ENCODE assay signal across 22 mouse cellular contexts in the genomic region with DNA sequence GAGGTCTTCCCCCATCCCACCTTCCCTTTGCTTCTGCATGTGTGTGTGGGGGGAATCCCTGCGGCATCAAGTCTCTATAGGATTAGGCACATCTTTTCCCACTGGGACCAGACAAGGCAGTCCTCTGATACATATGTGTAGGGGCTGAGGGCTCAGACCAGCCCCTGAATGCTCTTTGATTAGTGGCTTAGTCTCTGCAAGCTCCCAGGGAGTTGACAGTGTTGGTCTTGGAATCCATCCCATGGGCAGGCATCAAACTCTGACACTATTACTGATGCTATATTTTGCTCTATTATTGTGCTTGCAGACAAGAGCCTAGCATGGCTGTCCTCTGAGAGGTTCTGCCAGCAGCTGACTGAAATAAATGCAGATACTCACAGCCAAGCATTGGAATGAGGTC.
DNase-seq lines count a peak whose midpoint lies in the region; ATAC-seq and TF ChIP-seq lines count a peak whose summit lies in the region.
"Had no signal": no experiment of that assay in that cellular context is flagged by ENCODE, and none has a peak within 500 bp of the region (broad histone marks: within the 10 kb centered on the region; RNA-seq: fewer than 3 reads in every experiment).

No protein-coding gene starts in this region.

- no peaks in the 10 kb centered on the region for H3K36me3 ChIP-seq in kidney, embryonic 14.5 days (ENCODE audit: control insufficient read depth, insufficient read depth, low read length)
- no peaks in the 10 kb centered on the region for H3K36me3 ChIP-seq in kidney, embryonic 16.5 days (ENCODE audit: insufficient read depth, low read length)
- no peaks in the 10 kb centered on the region for H3K36me3 ChIP-seq in kidney, adult 2 months (ENCODE audit: control insufficient read depth, insufficient read depth, low read length)
- no peaks in the 10 kb centered on the region for H3K36me3 ChIP-seq in lung, embryonic 15.5 days
- H3K36me3 ChIP-seq: embryonic facial prominence, embryonic 13.5 days; embryonic facial prominence, embryonic 15.5 days; forebrain, embryonic 10.5 days; forebrain, embryonic 12.5 days had no signal

- no peak overlapping the region for H3K4me3 ChIP-seq in kidney, embryonic 14.5 days (ENCODE audit: low read length)
- no peak overlapping the region for H3K4me3 ChIP-seq in kidney, embryonic 16.5 days (ENCODE audit: low read length)
- no peak overlapping the region for H3K4me3 ChIP-seq in kidney, adult 2 months (ENCODE audit: insufficient read depth, low read depth, low read length)
- no peak overlapping the region for H3K4me3 ChIP-seq in lung, embryonic 15.5 days
- H3K4me3 ChIP-seq: embryonic facial prominence, embryonic 13.5 days; embryonic facial prominence, embryonic 15.5 days; erythroblast, embryonic 14.5 days; forebrain, embryonic 10.5 days; forebrain, embryonic 12.5 days had no signal

- DNase-seq in kidney, adult 18-20 months: no peak
- no peak for DNase-seq in kidney, adult 2 months
- DNase-seq in lung, postnatal 14 days: no peak
- DNase-seq: adrenal gland, adult 2 months; adrenal gland, postnatal 10 days; adrenal gland, postnatal 25 days; cerebellum, adult 11 months; cerebellum, adult 18-20 months; cerebellum, adult 8-10 months; cerebellum, adult 9-11 months; cerebellum, postnatal 14 days; cerebellum, postnatal 36 days; embryo, embryonic 11 days had no signal

- no peak overlapping the region for H3K9ac ChIP-seq in kidney, embryonic 14.5 days (ENCODE audit: low read depth, low read length)
- no peak overlapping the region for H3K9ac ChIP-seq in kidney, embryonic 16.5 days (replicated peaks; ENCODE audit: low read length)
- H3K9ac ChIP-seq in lung, embryonic 15.5 days: no peak overlapping the region
- H3K9ac ChIP-seq: embryonic facial prominence, embryonic 13.5 days; embryonic facial prominence, embryonic 15.5 days; forebrain, embryonic 12.5 days had no signal

- no peaks in the 10 kb centered on the region for H3K27me3 ChIP-seq in kidney, embryonic 14.5 days (ENCODE audit: control insufficient read depth, insufficient read depth, low read length)
- no peaks in the 10 kb centered on the region for H3K27me3 ChIP-seq in kidney, embryonic 16.5 days (ENCODE audit: insufficient read depth, low read length)
- H3K27me3 ChIP-seq in kidney, adult 2 months (replicated peaks; ENCODE audit: control insufficient read depth, insufficient read depth, low read length): no peaks in the 10 kb centered on the region
- no peaks in the 10 kb centered on the region for H3K27me3 ChIP-seq in lung, embryonic 15.5 days
- H3K27me3 ChIP-seq: embryonic facial prominence, embryonic 13.5 days; embryonic facial prominence, embryonic 15.5 days; forebrain, embryonic 12.5 days had no signal

- peak; percentile 49; the same call in 1 of the 2 replicates for ATAC-seq in kidney, embryonic 14.5 days (ENCODE audit: low FRiP score, low TSS enrichment)
- peak; percentile 59 for ATAC-seq in kidney, embryonic 16.5 days (ENCODE audit: low FRiP score, low TSS enrichment)
- ATAC-seq in lung, embryonic 15.5 days (ENCODE audit: borderline replicate concordance, extremely low read depth, low FRiP score, low TSS enrichment): peak; percentile 46; the same call in 1 of the 2 replicates
- ATAC-seq: forebrain, embryonic 14.5 days had no signal

- TF ChIP-seq CTCF in kidney, adult 2 months (conservative IDR thresholded peaks at IDR 0.05; ENCODE audit: insufficient read depth, insufficient read length, low read depth, low read length): no peak

- H3K27ac ChIP-seq in kidney, embryonic 14.5 days (ENCODE audit: low read depth, low read length): no peak overlapping the region
- no peak overlapping the region for H3K27ac ChIP-seq in kidney, embryonic 16.5 days (ENCODE audit: low read length)
- H3K27ac ChIP-seq in kidney, adult 2 months (ENCODE audit: insufficient read depth, low read depth, low read length): no peak overlapping the region
- H3K27ac ChIP-seq in lung, embryonic 15.5 days: no peak overlapping the region
- H3K27ac ChIP-seq: embryonic facial prominence, embryonic 13.5 days; embryonic facial prominence, embryonic 15.5 days; forebrain, embryonic 10.5 days; forebrain, embryonic 12.5 days had no signal

- WGBS in kidney, embryonic 14.5 days: 57% methylated on average over 1 of the region's 1 CpGs
- 56% methylated on average over 1 of the region's 1 CpGs for WGBS in kidney, embryonic 16.5 days
- 86% methylated on average over 1 of the region's 1 CpGs for WGBS in kidney, adult 2 months
- 85% methylated on average over 1 of the region's 1 CpGs for WGBS in lung, embryonic 15.5 days

- no peaks in the 10 kb centered on the region for H3K9me3 ChIP-seq in kidney, embryonic 14.5 days (ENCODE audit: control insufficient read depth, low read length)
- no peaks in the 10 kb centered on the region for H3K9me3 ChIP-seq in kidney, embryonic 16.5 days (ENCODE audit: low read length)
- H3K9me3 ChIP-seq in lung, embryonic 15.5 days: no peaks in the 10 kb centered on the region
- H3K9me3 ChIP-seq: embryonic facial prominence, embryonic 13.5 days; embryonic facial prominence, embryonic 15.5 days; forebrain, embryonic 10.5 days; forebrain, embryonic 12.5 days had no signal

- no peak for TF ChIP-seq POLR2A in kidney, adult 2 months (IDR thresholded peaks at IDR 0.05; ENCODE audit: low read depth, low read length)

- H3K4me1 ChIP-seq in kidney, embryonic 14.5 days (ENCODE audit: control insufficient read depth, insufficient read depth, low read length): no peaks in the 10 kb centered on the region
- H3K4me1 ChIP-seq in kidney, embryonic 16.5 days (ENCODE audit: insufficient read depth, low read length): no peaks in the 10 kb centered on the region
- H3K4me1 ChIP-seq in kidney, adult 2 months (ENCODE audit: control insufficient read depth, insufficient read depth, low read length): no peaks in the 10 kb centered on the region
- H3K4me1 ChIP-seq in lung, embryonic 15.5 days: no peaks in the 10 kb centered on the region
- H3K4me1 ChIP-seq: embryonic facial prominence, embryonic 13.5 days; embryonic facial prominence, embryonic 15.5 days; forebrain, embryonic 10.5 days; forebrain, embryonic 12.5 days had no signal

- no peak overlapping the region for H3K4me2 ChIP-seq in kidney, embryonic 14.5 days (replicated peaks; ENCODE audit: low read depth, low read length)
- H3K4me2 ChIP-seq in kidney, embryonic 16.5 days (replicated peaks; ENCODE audit: low read depth, low read length): no peak overlapping the region
- H3K4me2 ChIP-seq in lung, embryonic 15.5 days: no peak overlapping the region
- H3K4me2 ChIP-seq: embryonic facial prominence, embryonic 13.5 days; embryonic facial prominence, embryonic 15.5 days; forebrain, embryonic 12.5 days had no signal
